Mouse (Mus musculus) thymus, postnatal 36 days (tissue): ENCODE results near the gene Akt1.

Experiments
- DNase-seq, 2 experiments: peaks; one replicate each; pipeline ENCODE4 v3.0.0; 2022; ENCODE audit warnings: mixed read lengths in 2 of 2

Akt1 gene

GRCm38 (mm10) chr12:112683351-112683750 is 8.7 kb upstream of the Akt1 start:
- DNase-seq: no peak

GRCm38 (mm10) chr12:112679027-112679996 is 4.6 kb upstream of the Akt1 start:
- DNase-seq: peak; percentile 50 to 60

- peak; percentile 40 to 50 for DNase-seq
These were observed 3.9 kb upstream of the Akt1 start, which contains the start of gene Zbtb42 for GRCm38 (mm10) chr12:112678555-112679026. Gene Zbtb42, plus strand, starts transcription at chr12:112678828.

GRCm38 (mm10) chr12:112677943-112678554 is 3.4 kb upstream of the Akt1 start:
- no peak for DNase-seq

GRCm38 (mm10) chr12:112677076-112677475 is 2.4 kb upstream of the Akt1 start:
- DNase-seq: no peak

GRCm38 (mm10) chr12:112675245-112676035 is 756 bp upstream of the Akt1 start:
- peak; percentile 86 to 87 for DNase-seq

- peak; percentile 40 to 60 for DNase-seq
These were observed 1.1 kb downstream of the Akt1 start for GRCm38 (mm10) chr12:112673576-112674091.

- no peak for DNase-seq
These were observed 1.7 kb downstream of the Akt1 start for GRCm38 (mm10) chr12:112672744-112673575.

GRCm38 (mm10) chr12:112671891-112672290 is 2.8 kb downstream of the Akt1 start:
- no peak for DNase-seq

- DNase-seq: no peak
These were observed 3.8 kb downstream of the Akt1 start for GRCm38 (mm10) chr12:112670718-112671393.

- no peak for DNase-seq
These were observed 6.9 kb downstream of the Akt1 start for GRCm38 (mm10) chr12:112667619-112668297.

- DNase-seq: no peak
These were observed 8.7 kb downstream of the Akt1 start for GRCm38 (mm10) chr12:112665881-112666544.

GRCm38 (mm10) chr12:112665445-112665844 is 9.2 kb downstream of the Akt1 start:
- no peak for DNase-seq

GRCm38 (mm10) chr12:112664656-112665055 is 10.0 kb downstream of the Akt1 start:
- DNase-seq: no peak

GRCm38 (mm10) chr12:112664124-112664523 is 10.6 kb downstream of the Akt1 start:
- DNase-seq: no peak

- DNase-seq: no peak
These were observed 11.0 kb downstream of the Akt1 start for GRCm38 (mm10) chr12:112663716-112664115.

- no peak for DNase-seq
These were observed 11.4 kb downstream of the Akt1 start for GRCm38 (mm10) chr12:112663303-112663702.

GRCm38 (mm10) chr12:112661851-112662250 is 12.8 kb downstream of the Akt1 start:
- DNase-seq: no peak

- DNase-seq: no peak
These were observed 13.4 kb downstream of the Akt1 start for GRCm38 (mm10) chr12:112661327-112661605.
